Mouse (Mus musculus): ENCODE results near the gene Med15.

The Med15 gene

DNA sequence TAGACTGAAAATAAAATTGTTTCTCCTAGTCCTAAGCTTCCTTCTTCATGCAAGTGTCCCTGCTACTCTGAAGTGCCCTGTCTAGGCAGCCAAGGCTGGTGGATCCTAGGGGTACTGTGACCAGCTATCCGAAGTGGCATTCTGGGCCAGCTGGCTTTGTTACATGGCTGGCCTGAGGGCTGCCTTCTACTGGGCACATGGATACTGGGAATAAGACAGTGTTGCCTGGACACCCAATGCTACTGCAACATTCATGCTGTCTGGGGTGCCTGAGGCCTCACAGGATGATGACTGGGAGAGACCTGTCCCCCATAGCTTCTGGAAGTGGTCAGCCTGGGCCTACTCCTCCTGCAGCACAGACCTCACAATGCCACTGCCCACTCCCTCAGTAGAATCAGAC is 82.0 kb downstream of the Med15 start:
- no peak for DNase-seq (ENCODE audit: extremely low read depth, low read depth)

DNA sequence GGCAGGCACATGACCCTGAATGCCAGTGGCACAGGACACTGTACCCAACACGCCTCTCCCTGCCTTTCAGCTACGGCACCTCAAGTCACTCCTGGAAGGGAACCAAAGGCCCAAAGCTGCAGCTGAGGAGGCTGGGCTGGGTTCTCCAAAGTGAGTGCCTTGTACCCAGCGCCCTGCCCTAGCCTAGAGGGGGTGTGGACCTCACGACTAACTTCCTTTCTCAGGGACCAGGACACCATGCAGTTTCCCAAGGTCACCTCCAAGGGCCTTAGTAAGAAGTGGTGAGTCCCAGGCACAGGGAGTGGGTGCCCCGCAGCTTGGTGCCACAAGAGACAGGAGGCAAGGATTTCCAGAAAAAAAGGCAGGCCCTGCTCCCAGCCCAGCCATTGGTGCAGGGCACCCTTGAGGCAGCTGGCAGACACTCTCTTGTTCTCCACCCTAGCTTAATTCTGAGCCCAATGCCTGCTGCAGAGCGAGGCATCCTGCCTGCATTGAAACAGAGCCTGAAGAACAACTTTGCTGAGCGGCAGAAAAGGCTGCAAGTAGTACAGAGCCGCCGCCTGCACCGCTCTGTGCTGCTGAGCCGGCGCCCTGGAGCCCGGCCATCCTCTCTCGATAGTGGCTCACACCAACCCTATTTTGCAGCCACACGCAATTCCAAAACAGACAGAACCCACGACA is 82.6 kb downstream of the Med15 start:
- DNase-seq (ENCODE audit: extremely low read depth, low read depth), result no peak

DNA sequence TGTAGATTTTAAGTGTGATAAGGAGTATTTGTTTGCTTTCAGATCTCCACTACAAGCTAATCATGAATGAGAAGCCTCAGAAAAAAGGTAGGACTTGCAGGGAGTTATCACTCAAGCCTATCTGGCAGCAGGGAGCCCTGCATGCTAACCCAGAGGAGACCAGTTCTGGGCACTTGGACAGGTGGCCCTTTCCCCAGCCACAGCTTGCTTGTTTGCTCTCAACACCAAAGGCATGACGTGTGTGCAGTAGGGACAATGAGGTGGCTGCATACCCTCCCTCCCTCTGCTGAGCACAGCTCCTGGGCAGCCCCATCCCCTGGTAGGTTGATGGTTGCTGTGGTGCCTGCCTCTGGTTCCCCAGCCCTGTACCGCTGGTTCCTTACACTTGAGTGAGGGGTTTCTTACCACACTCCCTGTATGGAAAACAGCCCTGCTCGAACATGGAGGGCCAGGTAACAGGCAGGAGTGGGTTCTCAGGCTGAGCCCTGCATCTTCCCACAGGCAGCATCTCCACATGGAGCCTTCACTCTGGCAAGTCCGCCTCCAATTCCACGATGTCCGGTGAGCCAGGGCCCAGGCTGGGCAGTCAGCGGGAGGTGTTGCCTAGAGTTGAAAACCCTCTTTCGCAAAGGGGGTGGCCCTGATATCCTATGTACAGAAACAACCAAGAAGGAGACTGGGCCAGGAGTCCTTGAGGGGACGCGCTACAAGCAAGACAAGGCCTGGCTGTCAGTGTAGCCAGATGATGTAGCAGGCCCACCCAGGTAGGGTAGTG is 84.9 kb downstream of the Med15 start:
- no peak for DNase-seq (ENCODE audit: extremely low read depth, low read depth)

DNA sequence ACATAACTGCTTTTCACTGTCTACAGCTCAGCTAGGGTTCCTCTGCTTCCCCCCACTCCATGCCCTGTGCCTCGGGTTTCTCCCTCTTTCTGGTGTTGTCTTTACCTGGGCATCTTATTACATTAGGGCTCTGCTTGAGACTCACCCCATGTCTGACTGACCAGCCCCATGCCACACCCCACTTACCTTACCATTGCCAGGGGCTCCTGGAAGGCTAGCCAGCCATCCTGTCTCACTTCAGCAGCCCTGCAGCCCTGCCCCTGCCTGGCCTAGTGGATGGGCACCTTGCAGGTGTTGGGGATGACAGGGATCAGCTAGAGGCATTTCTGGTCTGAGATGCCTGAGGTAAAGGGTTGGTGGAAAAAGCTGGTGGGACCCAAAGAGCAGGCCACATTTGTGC is 85.5 kb downstream of the Med15 start:
- DNase-seq (ENCODE audit: extremely low read depth, low read depth), result no peak

DNA sequence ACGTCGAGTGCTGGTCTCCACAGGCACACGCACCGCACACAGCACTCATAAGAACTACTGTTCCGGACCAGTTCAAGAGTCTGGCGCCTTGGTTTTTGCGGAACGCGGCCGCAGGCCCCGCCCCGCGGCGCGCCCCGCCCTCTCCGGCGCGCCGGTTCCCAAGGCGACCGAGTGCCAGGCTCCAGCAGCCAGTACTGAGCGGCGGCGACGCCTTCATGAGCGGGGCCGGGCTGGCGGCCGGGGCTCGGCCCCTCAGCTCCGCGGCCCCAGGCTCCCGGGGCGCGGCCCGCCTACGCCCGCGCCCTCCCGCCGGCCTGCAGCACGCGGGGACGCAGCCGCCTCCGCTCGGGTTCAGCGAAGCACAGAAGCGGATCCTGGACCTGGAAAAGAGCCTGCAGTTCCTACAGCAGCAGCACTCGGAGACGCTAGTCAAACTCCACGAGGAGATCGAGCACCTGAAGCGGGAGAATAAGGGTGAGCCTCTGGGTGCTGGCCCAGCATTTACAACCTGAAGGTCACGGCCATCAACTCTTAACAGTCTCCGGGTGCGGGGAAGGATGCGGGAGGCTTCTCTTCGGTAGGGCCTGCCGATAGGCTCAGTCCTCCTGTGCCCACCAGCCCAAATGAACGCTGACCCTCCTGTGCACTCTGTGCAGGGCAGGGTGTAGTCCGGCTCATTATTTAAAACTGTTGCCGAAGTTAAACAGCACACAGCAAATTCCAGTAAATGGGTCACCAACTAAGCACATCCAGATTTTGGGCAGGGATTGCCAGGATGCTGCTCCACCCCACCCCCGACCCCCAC is 86.2 kb downstream of the Med15 start, which contains the start of gene Ccdc74a:
Gene Ccdc74a (plus strand): TSS at position 161 of the 805 bp plus-strand sequence.
- peak; percentile 39 for DNase-seq (ENCODE audit: extremely low read depth, low read depth)

DNA sequence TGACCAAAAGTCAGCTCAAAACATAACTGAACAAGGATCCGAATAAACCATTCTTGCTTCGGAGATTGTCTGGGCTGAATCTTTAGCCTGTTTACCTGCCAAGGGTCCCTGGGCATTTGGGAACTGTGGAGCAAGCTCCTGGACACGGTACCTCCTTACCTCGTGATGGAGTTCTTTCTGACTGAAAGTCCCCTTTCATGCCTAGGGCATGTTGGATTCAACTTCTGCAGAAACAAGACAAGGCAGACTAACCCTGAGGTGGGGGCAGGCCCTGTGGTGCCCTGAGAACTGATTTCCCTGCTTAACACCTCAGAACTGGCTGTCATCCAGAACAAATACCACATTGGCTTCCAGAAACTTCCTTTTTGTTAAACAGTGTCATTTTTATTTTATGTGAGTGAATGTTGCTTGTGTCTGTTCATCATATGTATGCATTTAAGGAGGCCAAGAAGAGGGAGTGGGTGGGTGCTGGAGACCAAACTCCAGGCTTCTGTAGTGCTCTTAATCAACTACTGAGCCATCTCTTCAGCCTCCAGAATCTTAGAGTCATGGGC is 89.2 kb downstream of the Med15 start:
- DNase-seq (ENCODE audit: extremely low read depth, low read depth), result no peak

DNA sequence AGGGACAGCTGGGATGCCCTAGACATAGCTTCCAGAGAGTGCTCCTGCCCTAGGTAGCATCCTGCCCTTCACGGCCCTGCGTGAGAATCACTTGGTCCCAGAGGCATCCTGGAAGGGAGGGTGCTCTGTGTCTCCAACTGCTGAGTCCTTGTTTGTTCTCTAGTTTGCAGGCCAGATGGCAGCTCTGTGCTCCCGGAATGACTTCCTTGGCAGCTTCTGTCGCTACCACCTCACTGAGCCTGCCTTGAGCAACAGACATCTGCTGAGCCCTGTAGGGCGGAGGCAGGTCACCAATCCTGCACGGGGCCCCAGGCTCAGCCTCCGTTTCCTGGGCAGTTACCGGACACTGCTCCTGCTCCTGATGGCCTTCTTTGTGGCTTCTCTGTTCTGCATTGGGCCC is 90.4 kb downstream of the Med15 start:
- no peak for DNase-seq (ENCODE audit: extremely low read depth, low read depth)

DNA sequence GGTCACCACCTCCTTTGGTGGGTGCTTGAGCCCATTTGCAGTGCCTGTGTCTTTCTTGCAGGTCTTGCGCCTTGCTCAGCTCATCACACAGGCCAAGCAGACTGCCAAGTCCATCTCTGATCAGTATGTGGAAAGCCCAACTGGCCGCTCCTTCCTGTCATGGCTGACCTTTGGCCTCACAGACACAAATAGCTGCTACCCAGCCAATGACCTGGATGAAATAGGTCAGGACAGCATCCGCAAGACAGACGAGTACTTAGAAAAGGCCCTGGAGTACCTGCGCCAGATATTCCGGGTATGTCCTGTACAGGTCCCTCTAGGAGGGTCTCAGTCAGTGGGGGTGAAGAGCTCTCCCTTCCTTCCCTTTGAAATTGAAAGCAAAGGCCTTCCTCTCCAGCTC is 91.4 kb downstream of the Med15 start:
- DNase-seq (ENCODE audit: extremely low read depth, low read depth), result no peak

DNA sequence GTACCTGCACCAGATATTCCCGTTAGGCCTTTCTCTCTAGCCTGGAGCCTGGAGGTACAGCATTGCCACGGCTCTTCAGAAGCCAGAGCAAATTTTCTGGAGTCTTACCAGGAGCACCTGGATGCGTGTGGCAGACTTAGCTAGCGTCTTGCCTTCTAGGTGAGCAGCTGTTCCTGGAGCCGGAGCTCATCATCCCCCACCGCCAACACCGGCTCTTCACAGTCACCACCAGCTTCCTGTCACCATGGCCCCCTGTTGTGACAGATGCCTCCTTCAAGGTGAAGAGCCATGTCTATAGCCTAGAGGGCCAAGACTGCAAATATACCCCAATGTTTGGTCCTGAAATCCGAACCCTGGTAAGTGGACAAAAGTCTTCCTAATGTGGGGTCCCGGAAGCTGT is 92.0 kb downstream of the Med15 start:
- DNase-seq (ENCODE audit: extremely low read depth, low read depth), result no peak

DNA sequence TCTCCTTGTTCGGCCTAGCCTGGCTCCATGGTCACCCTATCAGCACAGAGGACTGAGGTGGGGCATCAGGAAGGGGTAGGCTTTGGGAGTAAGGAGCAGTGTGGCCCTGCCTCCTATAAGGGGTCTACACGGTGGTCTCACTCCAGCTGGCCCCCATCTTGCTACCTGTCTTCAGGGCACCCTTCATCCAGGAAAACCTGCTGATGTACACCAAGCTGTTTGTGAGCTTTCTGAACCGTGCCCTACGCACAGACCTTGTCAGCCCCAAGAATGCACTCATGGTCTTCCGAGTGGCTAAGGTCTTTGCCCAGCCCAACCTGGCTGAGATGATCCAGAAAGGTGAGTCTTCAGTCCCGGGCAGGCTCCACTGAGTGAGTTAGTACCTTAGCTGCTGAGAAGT is 92.7 kb downstream of the Med15 start:
- no peak for DNase-seq (ENCODE audit: extremely low read depth, low read depth)

DNA sequence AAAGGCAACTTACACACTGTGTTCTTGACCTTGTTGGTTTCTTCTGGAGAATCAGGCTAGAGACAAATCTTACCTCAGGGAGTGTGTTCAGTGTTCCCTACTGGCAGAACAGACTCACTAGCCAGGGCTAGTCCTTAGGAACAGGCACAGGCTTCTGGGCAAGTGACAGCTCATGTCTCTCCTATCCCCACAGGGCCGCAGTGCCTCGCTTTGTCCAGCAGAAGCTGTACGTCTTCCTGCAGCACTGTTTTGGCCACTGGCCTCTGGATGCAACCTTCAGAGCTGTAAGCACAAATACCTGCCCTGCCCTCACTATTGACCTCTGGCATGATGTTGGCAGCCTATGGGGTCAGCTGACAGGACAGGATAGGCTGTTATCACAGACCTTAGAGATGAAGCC is 93.6 kb downstream of the Med15 start:
- no peak for DNase-seq (ENCODE audit: extremely low read depth, low read depth)

DNA sequence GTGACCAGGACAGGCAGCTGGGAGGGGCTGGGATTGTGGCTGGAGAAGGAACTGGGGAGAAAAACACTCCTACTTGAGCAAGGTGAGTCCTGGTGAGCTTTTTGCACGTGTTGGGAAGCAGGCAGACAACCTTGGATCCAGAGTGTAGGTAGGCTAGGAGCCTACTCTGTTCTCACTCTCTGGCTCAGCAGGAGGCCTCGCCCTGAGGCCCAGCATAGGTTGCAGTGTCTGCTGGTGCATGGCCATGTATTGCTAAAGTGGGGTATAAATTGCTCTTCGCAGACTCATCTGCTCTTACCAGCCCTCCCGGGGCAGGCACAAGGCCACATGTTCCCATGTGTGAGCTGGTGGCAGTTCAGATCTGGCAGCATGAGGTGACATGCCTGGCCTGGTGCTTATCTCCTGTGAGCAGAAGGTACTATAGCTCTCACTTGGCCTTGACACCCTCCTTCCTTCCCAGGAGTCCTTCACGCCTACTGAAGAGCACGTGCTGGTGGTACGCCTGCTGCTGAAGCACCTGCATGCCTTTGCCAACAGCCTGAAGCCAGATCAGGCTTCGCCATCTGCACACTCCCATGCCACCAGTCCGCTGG is 94.6 kb downstream of the Med15 start:
- DNase-seq (ENCODE audit: extremely low read depth, low read depth), result peak; percentile 71

DNA sequence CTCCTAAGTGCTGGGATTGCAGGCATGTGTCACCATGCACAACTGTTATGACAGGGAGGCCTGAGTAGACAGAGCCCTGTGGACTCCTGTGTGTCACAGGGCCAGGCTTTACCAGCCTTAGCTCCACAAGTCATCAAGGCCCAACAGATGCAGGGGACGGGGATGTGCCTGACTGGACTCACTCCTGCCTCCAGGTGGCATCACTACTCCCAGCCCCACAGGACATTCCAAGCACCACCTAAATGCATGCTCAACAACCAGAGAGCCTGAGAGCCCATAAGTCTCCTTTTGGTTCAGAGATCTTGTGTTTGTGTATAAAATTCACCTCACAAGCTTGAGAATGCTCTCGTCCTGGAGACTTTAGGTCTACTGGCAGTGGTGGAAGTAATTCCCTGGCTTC is 95.1 kb downstream of the Med15 start:
- DNase-seq (ENCODE audit: extremely low read depth, low read depth), result no peak

DNA sequence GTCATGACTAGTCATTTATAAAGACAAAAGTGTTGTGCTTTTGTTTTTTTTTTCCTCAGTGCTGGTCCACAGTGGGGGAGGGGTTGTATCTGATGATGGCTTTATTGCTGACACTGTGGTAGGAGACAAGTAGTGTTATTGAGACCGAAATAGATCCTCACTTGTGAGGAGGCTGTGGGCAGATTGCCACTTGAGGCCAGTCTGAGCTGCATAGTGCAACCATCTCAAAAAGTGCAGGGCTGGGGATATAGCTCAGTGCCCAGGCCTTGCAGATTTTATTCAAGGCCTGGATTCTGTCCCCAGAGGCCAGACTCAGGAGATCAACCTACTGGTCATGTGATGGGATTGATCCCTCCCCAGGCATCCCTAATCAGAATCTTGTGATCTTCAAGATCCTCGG is 95.8 kb downstream of the Med15 start:
- DNase-seq (ENCODE audit: extremely low read depth, low read depth), result no peak

DNA sequence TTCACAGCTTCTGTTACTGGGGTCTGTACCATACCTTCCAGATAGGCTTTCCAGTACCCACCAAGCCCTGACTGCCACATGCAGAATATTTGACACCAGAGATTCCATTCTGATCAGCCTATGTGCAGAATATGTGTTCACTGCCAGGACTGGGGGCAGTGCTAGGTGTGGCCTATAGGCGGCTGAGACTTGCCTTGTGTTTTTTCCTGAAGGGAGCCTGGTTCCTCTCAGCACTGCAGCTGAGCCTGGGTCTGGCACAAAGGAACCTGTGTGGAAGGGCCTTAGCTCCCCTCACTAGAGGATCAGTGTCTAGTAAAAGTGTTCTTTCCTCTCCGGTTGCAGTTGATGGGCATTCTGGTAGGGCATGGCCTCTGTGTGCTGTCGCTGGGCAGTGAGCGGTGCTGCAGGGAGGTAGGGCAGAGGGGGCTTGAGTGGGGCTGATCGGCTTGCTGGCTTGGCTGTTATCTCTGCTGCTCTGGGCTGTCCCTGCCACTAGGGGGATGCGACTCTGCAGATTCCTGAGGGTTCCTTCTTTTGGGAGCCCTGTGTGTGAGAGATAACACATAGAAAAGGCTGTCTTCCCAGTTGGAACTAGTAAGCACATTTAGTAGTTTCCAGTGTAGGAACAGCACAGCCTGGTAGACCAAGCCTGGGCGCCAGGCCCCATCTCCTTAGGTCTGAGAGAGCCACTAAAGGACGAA is 99.1 kb downstream of the Med15 start:
- peak; percentile 36 for DNase-seq (ENCODE audit: extremely low read depth, low read depth)

DNA sequence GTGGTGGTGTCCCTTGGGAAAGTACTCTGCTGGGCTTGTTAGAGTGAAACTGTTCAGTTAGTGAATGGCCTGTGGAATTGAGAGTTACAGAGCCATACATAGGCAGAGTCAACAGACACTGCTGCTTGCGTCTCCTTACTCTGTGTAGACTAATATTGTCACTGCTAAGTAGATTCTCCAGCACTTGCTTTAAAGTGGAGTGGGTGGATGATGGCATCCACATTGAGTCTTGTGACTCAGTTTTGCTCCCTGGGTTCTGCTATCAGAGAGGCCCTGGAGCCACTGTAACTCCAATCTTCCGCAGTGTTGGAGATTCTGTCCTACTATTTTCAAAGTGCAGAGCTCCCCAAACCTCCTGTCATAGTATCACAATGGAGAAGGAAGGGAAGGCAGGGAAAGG is 100.1 kb downstream of the Med15 start:
- no peak for DNase-seq (ENCODE audit: extremely low read depth, low read depth)

DNA sequence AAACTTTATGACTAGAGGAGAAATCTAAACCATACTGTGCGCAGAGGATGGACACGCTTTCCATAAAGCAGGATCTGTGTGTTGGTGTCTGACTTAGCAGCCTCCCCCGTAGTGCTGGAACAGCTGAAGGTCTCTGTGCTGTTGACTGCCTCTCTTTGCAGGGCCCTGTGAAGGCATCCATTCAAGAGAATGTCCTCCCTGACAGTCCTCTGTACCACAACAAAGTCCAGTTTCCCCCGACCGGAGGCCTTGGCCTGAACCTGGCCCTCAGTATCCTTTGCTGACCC is 106.5 kb downstream of the Med15 start:
- DNase-seq (ENCODE audit: extremely low read depth, low read depth), result no peak

DNA sequence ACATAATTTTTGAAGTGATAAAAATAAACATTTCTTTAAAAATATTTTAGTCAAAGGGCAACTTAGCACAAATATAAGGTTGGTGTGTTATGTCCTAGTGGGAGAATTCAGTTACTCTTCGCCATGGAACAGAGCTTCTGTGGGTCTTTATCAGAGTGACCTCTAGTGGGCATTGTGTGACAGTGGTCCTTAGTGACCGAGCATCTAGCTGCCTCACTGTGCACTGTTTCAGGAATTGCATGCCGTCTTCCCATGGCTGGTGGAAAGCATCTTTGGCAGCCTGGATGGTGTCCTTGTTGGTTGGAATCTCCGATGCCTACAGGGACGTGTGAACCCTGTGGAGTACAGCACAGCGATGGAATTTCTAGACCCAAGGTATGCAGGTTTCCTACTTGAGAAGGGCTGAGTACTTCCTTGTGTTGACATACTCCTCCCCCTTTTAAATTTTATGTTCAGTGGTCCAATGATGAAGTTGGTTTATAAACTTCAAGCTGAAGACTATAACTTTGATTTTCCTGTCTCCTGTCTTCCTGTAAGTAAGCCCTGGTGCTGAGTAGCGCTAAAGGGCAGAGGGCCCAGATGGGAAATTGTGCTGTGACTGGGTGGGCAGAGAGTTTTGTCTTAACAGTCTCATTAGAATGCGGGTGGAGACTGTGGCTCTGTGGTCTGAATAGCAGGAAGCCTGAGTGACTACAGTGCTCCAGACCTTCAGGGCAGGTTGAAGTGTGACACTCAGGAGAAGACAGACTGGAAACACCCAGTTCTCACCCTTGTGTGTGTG is 107.0 kb downstream of the Med15 start:
- no peak for DNase-seq (ENCODE audit: extremely low read depth, low read depth)

DNA sequence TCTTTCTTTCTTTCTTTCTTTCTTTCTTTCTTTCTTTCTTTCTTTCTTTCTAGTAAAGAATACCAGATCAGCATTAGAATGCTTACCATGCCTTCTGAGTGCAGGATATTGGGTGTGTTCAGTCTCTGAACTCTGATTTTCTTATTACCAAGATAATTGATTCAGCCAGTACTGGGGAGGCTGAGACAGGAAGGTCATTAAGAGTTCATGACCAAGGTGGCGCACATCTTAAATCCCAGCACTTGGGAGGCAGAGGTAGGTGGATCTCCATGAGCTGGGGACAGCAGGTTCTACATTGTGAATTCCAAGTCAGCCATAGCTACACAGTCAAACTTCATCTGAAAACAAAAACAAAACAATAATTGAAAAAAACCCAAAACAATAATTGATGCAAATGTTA is 110.8 kb downstream of the Med15 start:
- DNase-seq (ENCODE audit: extremely low read depth, low read depth), result no peak
